Mouse (Mus musculus) midbrain, embryonic 16.5 days (tissue): Measurements from ENCODE around the gene Ube2h. TPM values are rescaled to one million over a fixed set of nuclear protein-coding genes. Genes with fewer than 3 reads are reported as not detected.

Experiments used
- ATAC-seq: fragments of 200-750 bp; cut with Nextera tagmentation; 2 replicates; pipeline ENCODE4 v1.8.0; 2017; ENCODE audit warnings: moderate TSS enrichment
- H3K27ac ChIP-seq: fragments of 300-500 bp; sonication (generic); 2 replicates; pipeline ENCODE4 v1.5.1; 2014; ENCODE audit warnings: mild to moderate bottlenecking, low read length, mixed read lengths
- H3K27me3 ChIP-seq: fragments of 300-500 bp; sonication (generic); 2 replicates; pipeline ENCODE4 v1.6.1; 2014; ENCODE audit warnings: low read depth, low read length, mixed read lengths; ENCODE audit not compliant: control insufficient read depth, insufficient read depth
- H3K36me3 ChIP-seq: fragments of 300-500 bp; sonication (generic); 2 replicates; pipeline ENCODE4 v1.6.1; 2014; ENCODE audit warnings: mild to moderate bottlenecking, low read length, moderate library complexity, mixed read lengths; ENCODE audit not compliant: control insufficient read depth, insufficient read depth
- H3K4me1 ChIP-seq: fragments of 300-500 bp; sonication (generic); 2 replicates; pipeline ENCODE4 v1.6.1; 2014; ENCODE audit warnings: mild to moderate bottlenecking, low read length, mixed read lengths; ENCODE audit not compliant: control insufficient read depth, insufficient read depth
- H3K4me2 ChIP-seq: fragments of 300-500 bp; sonication (generic); 2 replicates; pipeline ENCODE4 v1.6.1; 2014; ENCODE audit warnings: mild to moderate bottlenecking, low read length, mixed read lengths
- H3K4me3 ChIP-seq: fragments of 300-500 bp; sonication (generic); 2 replicates; pipeline ENCODE4 v1.5.1; 2014; ENCODE audit warnings: low read depth, mild to moderate bottlenecking, low read length, moderate library complexity, mixed read lengths
- H3K9ac ChIP-seq: fragments of 300-500 bp; sonication (generic); 2 replicates; pipeline ENCODE4 v1.6.1; 2014; ENCODE audit warnings: low read depth, low read length, mixed read lengths
- H3K9me3 ChIP-seq: fragments of 300-500 bp; sonication (generic); replicated peaks from 2 replicates; pipeline ENCODE4 v1.6.1; 2014; ENCODE audit warnings: mild to moderate bottlenecking, low read length, mixed read lengths; ENCODE audit not compliant: control insufficient read depth, poor library complexity, severe bottlenecking
- WGBS: fragments of 180-500 bp; shearing (Covaris S2); extraction: QIAGEN DNeasy Blood & Tissue Kit; methylation state at CpG from one replicate; pipeline ENCODE4 v1.1.7; 2014; 5-methylcytosine and 5-hydroxymethylcytosine counted together
- polyA plus RNA-seq: library from polyadenylated mRNA; unstranded; fragments of >200 nt; fragmentation: Nextera tagmentation; extraction: Ambion mirVana; gene quantifications from 2 replicates; pipeline ENCODE4 v1.2.1, GENCODE M21; 2015

The Ube2h gene
- polyA plus RNA-seq, 1 experiment from 2014 or later: 57.0 TPM

GRCm38 (mm10) chr6:30267486-30267885, 36.9 kb downstream of the Ube2h start:
- no peak for ATAC-seq
- Histone ChIP-seq H3K4me3 (no peak overlapping the region), H3K27me3 (no peaks in the 10 kb centered on the region), H3K9ac (no peak overlapping the region), H3K36me3 (peaks cover 9% of the 10 kb centered on the region), H3K4me1 (peaks cover under 1% of the 10 kb centered on the region; the same call in 1 of the 2 replicates), H3K9me3 (no peaks in the 10 kb centered on the region), H3K27ac (no peak overlapping the region), H3K4me2 (no peak overlapping the region)
- 93% methylated on average over 7 of the region's 7 CpGs for WGBS

GRCm38 (mm10) chr6:30265402-30265801, 38.9 kb downstream of the Ube2h start:
- Histone ChIP-seq H3K27me3 (no peaks in the 10 kb centered on the region), H3K9ac (no peak overlapping the region), H3K4me2 (no peak overlapping the region), H3K4me3 (no peak overlapping the region), H3K36me3 (peaks cover 9% of the 10 kb centered on the region), H3K4me1 (no peaks in the 10 kb centered on the region), H3K9me3 (no peaks in the 10 kb centered on the region), H3K27ac (no peak overlapping the region)
- no peak for ATAC-seq
- 97% methylated on average over 4 of the region's 4 CpGs for WGBS

- Histone ChIP-seq H3K4me1 (no peaks in the 10 kb centered on the region), H3K27ac (no peak overlapping the region), H3K9ac (no peak overlapping the region), H3K27me3 (no peaks in the 10 kb centered on the region), H3K36me3 (peaks cover 11% of the 10 kb centered on the region), H3K4me2 (no peak overlapping the region), H3K9me3 (no peaks in the 10 kb centered on the region), H3K4me3 (no peak overlapping the region)
- WGBS: 77% methylated on average over 4 of the region's 4 CpGs
- no peak for ATAC-seq
Measured at GRCm38 (mm10) chr6:30263053-30263452, 41.3 kb downstream of the Ube2h start.

- ATAC-seq: no peak
- WGBS: 89% methylated on average over 6 of the region's 6 CpGs
- Histone ChIP-seq H3K4me3 (no peak overlapping the region), H3K27ac (no peak overlapping the region), H3K9ac (no peak overlapping the region), H3K4me1 (no peaks in the 10 kb centered on the region), H3K9me3 (no peaks in the 10 kb centered on the region), H3K36me3 (peaks cover 2% of the 10 kb centered on the region), H3K27me3 (no peaks in the 10 kb centered on the region), H3K4me2 (no peak overlapping the region)
Measured at GRCm38 (mm10) chr6:30259271-30259670, 45.1 kb downstream of the Ube2h start.

GRCm38 (mm10) chr6:30257962-30258361, 46.4 kb downstream of the Ube2h start:
- no peak overlapping the region for H3K27ac ChIP-seq
- H3K4me2 ChIP-seq: no peak overlapping the region
- no peaks in the 10 kb centered on the region for H3K27me3 ChIP-seq
- ATAC-seq: no peak
- no peak overlapping the region for H3K9ac ChIP-seq
- no peaks in the 10 kb centered on the region for H3K4me1 ChIP-seq
- no peaks in the 10 kb centered on the region for H3K9me3 ChIP-seq
- no peak overlapping the region for H3K4me3 ChIP-seq
- peaks cover 2% of the 10 kb centered on the region for H3K36me3 ChIP-seq
- 38% methylated on average over 1 of the region's 1 CpGs for WGBS

- H3K4me2 ChIP-seq: no peak overlapping the region
- H3K9ac ChIP-seq: no peak overlapping the region
- no peaks in the 10 kb centered on the region for H3K4me1 ChIP-seq
- H3K9me3 ChIP-seq: no peaks in the 10 kb centered on the region
- ATAC-seq: no peak
- H3K27ac ChIP-seq: no peak overlapping the region
- peaks cover 2% of the 10 kb centered on the region for H3K36me3 ChIP-seq
- H3K27me3 ChIP-seq: no peaks in the 10 kb centered on the region
- H3K4me3 ChIP-seq: no peak overlapping the region
- WGBS: 82% methylated on average over 1 of the region's 1 CpGs
Measured at GRCm38 (mm10) chr6:30255846-30256245, 48.5 kb downstream of the Ube2h start.

GRCm38 (mm10) chr6:30252271-30253010, 51.9 kb downstream of the Ube2h start:
- Histone ChIP-seq H3K27ac (no peak overlapping the region), H3K36me3 (no peaks in the 10 kb centered on the region; the same call in 1 of the 2 replicates), H3K4me2 (no peak overlapping the region), H3K27me3 (no peaks in the 10 kb centered on the region), H3K4me1 (no peaks in the 10 kb centered on the region), H3K9ac (no peak overlapping the region), H3K4me3 (no peak overlapping the region), H3K9me3 (no peaks in the 10 kb centered on the region)
- ATAC-seq: no peak
- WGBS: 91% methylated on average over 5 of the region's 5 CpGs

GRCm38 (mm10) chr6:30248708-30249107, 55.6 kb downstream of the Ube2h start:
- H3K4me1 ChIP-seq: no peaks in the 10 kb centered on the region
- no peaks in the 10 kb centered on the region for H3K36me3 ChIP-seq
- H3K27me3 ChIP-seq: no peaks in the 10 kb centered on the region
- no peak overlapping the region for H3K9ac ChIP-seq
- H3K4me2 ChIP-seq: no peak overlapping the region
- ATAC-seq: no peak
- H3K27ac ChIP-seq: no peak overlapping the region
- H3K4me3 ChIP-seq: no peak overlapping the region
- WGBS: 90% methylated on average over 3 of the region's 3 CpGs
- no peaks in the 10 kb centered on the region for H3K9me3 ChIP-seq

GRCm38 (mm10) chr6:30245940-30246339, 58.4 kb downstream of the Ube2h start:
- Histone ChIP-seq H3K27ac (no peak overlapping the region), H3K9ac (no peak overlapping the region), H3K36me3 (no peaks in the 10 kb centered on the region; the same call in 1 of the 2 replicates), H3K9me3 (no peaks in the 10 kb centered on the region), H3K4me3 (no peak overlapping the region), H3K27me3 (no peaks in the 10 kb centered on the region), H3K4me1 (no peaks in the 10 kb centered on the region), H3K4me2 (no peak overlapping the region)
- ATAC-seq: no peak
- WGBS: 97% methylated on average over 5 of the region's 5 CpGs
